Mouse (Mus musculus): ENCODE data around the gene Slc2a8. TPM values are rescaled to one million over a fixed set of nuclear protein-coding genes. Genes with fewer than 3 reads are reported as not detected.

Gene Slc2a8
- polyA plus RNA-seq, 2 experiments, result 4.9 to 5.1 TPM

DNA sequence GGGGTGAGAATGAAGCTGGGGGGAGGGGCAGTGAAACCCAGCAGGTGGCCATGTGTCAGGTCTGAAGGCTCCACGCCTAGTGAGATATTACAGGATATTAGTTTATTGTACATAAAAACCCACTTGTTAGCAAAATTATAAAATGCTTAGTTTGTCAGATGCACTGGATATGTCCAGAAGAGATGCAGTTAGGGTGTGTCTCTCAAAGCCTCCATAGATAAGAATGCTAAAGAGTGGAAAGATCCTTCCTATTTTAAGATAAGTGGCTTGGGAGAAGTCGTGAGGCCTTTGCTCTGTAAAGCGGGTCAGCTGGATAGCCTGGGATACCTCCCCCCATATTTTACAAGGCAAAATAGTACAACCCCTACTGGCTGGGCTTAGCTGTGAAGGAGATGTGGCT lies 3.2 kb downstream of the Slc2a8 start:
- TF ChIP-seq CTCF (IDR thresholded peaks at IDR 0.05; ENCODE audit: low read depth) (no peak), EP300 (IDR thresholded peaks at IDR 0.05; ENCODE audit: low read depth) (no peak)
- 11% methylated on average over 3 of the region's 3 CpGs for WGBS (ENCODE audit: insufficient replicate concordance)
- H3K9ac ChIP-seq (replicated peaks), result no peak overlapping the region
- H3K4me3 ChIP-seq (ENCODE audit: insufficient read depth in 1 of 2, low read depth in 2 of 2, low read length in 2 of 2), result no peak overlapping the region
- H3K4me2 ChIP-seq (ENCODE audit: low read depth), result peak overlapping the region; percentile 23
- no peak overlapping the region for H3K27ac ChIP-seq
- ATAC-seq (ENCODE audit: insufficient read depth), result no peak
- H3K36me3 ChIP-seq (replicated peaks; ENCODE audit: control insufficient read depth, insufficient read depth, low read depth), result no peaks in the 10 kb centered on the region
- H3K4me1 ChIP-seq (replicated peaks; ENCODE audit: control insufficient read depth in 2 of 2, insufficient read depth in 2 of 2, low read length in 1 of 2), result peaks cover 6 to 30% of the 10 kb centered on the region in 2 experiments
- no peaks in the 10 kb centered on the region for H3K27me3 ChIP-seq (ENCODE audit: control insufficient read depth, insufficient read depth, low read length)
- H3K9me3 ChIP-seq (ENCODE audit: control insufficient read depth, low read length), result no peaks in the 10 kb centered on the region
- DNase-seq (ENCODE audit: low read depth in 3 of 3, low spot score in 3 of 3), result no peak

DNA sequence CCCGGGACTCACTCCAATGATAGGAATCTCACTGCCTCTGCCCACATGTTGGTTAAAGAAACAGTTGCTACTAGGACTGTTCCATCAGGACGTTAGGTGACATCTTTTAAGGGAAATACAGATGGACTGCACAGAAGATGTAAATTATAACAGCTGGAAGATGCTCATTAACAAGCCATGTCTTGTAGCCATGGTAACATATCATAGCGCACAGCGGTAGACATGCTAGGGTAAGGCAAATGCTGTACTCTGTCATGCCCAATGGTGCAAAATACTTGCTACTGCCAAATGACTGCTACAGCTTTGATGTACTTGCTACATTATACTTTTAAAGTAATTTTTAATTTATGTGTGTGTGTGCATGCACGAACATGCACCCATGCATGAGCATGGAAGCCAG lies 4.8 kb downstream of the Slc2a8 start:
- no peaks in the 10 kb centered on the region for H3K9me3 ChIP-seq (ENCODE audit: control insufficient read depth, low read length)
- peaks cover 6 to 22% of the 10 kb centered on the region in 2 experiments for H3K4me1 ChIP-seq (replicated peaks; ENCODE audit: control insufficient read depth in 2 of 2, insufficient read depth in 2 of 2, low read length in 1 of 2)
- DNase-seq (ENCODE audit: low read depth in 3 of 3, low spot score in 3 of 3) (no peak), ATAC-seq (ENCODE audit: insufficient read depth) (no peak)
- no peak overlapping the region for H3K4me2 ChIP-seq (ENCODE audit: low read depth)
- 67% methylated on average over 5 of the region's 5 CpGs for WGBS (ENCODE audit: insufficient replicate concordance)
- no peaks in the 10 kb centered on the region for H3K27me3 ChIP-seq (ENCODE audit: control insufficient read depth, insufficient read depth, low read length)
- H3K9ac ChIP-seq (replicated peaks), result no peak overlapping the region
- H3K36me3 ChIP-seq (replicated peaks; ENCODE audit: control insufficient read depth, insufficient read depth, low read depth), result no peaks in the 10 kb centered on the region
- TF ChIP-seq EP300 (IDR thresholded peaks at IDR 0.05; ENCODE audit: low read depth) (no peak), CTCF (IDR thresholded peaks at IDR 0.05; ENCODE audit: low read depth) (no peak)
- no peak overlapping the region for H3K4me3 ChIP-seq (ENCODE audit: insufficient read depth in 1 of 2, low read depth in 2 of 2, low read length in 2 of 2)
- no peak overlapping the region for H3K27ac ChIP-seq

DNA sequence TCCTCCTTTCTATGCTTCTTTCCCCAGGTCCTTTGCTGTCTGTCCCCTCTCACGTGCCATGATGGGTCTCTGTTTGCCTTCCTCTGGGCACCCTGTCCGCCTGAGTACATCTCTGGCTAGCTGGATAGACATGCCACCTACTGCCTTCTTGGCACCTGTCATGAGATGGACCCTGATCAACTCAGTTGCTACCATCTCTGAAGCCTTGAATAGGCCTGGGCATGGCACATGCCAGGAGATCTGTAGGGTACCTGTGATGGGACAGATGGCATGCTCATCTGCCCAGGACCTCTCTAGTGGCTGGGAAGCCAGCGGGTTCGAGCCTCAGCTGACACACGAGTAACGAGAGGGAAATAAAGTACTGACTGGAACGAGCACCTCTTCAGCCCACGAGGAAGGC lies 7.7 kb downstream of the Slc2a8 start:
- no peak overlapping the region for H3K4me2 ChIP-seq (ENCODE audit: low read depth)
- no peak for TF ChIP-seq EP300 (IDR thresholded peaks at IDR 0.05; ENCODE audit: low read depth)
- TF ChIP-seq CTCF (IDR thresholded peaks at IDR 0.05; ENCODE audit: low read depth), result no peak

DNA sequence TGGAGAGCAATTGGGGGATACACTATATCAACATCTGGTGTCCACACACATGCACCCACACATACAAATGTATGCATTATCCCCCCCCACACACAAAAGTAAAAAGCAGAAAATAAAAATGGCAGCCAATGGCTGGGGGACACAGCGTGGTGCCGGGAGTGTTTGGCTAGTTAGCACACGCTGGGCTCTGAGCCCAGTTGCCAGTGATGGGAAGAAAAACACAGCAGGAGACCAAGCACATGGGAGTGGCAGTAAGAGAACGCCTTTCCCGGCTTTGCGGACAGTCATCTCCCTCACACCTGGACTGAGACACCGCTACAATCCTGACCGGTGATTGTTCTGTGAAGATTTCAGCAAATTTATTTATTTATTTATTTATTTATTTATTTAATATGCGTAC lies 10.6 kb downstream of the Slc2a8 start:
- no peaks in the 10 kb centered on the region for H3K9me3 ChIP-seq (ENCODE audit: control insufficient read depth, low read length)
- TF ChIP-seq CTCF (IDR thresholded peaks at IDR 0.05; ENCODE audit: low read depth) (no peak), EP300 (IDR thresholded peaks at IDR 0.05; ENCODE audit: low read depth) (no peak)
- 80% methylated on average over 9 of the region's 9 CpGs for WGBS (ENCODE audit: insufficient replicate concordance)

More for the DNA sequence above, 7.7 kb downstream of the Slc2a8 start:
- no peaks in the 10 kb centered on the region for H3K36me3 ChIP-seq (replicated peaks; ENCODE audit: control insufficient read depth, insufficient read depth, low read depth)
- no peak overlapping the region for H3K9ac ChIP-seq (replicated peaks)
- H3K27ac ChIP-seq, result no peak overlapping the region
- ATAC-seq (ENCODE audit: insufficient read depth) (no peak), DNase-seq (ENCODE audit: low read depth in 3 of 3, low spot score in 3 of 3) (no peak)
- peaks cover 3 to 12% of the 10 kb centered on the region in 2 experiments for H3K4me1 ChIP-seq (replicated peaks; ENCODE audit: control insufficient read depth in 2 of 2, insufficient read depth in 2 of 2, low read length in 1 of 2)
- no peaks in the 10 kb centered on the region for H3K27me3 ChIP-seq (ENCODE audit: control insufficient read depth, insufficient read depth, low read length)
- 78% methylated on average over 8 of the region's 8 CpGs for WGBS (ENCODE audit: insufficient replicate concordance)
- H3K4me3 ChIP-seq (ENCODE audit: insufficient read depth in 1 of 2, low read depth in 2 of 2, low read length in 2 of 2), result no peak overlapping the region
- no peaks in the 10 kb centered on the region for H3K9me3 ChIP-seq (ENCODE audit: control insufficient read depth, low read length)

DNA sequence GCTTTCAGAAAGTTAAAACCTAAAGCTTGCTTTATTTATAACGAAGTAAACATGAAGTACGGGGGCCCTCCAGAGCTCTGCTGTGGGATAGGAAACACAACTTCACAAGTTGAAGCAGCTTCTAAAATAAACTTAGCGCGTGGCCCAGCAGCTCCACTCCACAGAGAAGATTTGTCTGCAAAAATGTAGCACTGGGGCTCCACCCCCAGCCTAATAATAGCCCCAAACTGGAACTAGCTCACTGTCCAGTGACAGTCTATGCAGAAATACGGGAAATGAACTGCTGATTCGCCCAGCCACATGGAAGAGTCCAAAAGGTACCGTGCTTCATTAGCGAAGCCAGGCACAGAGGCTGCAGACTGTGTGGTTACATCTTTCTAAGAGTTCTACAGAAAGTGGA lies 12.6 kb downstream of the Slc2a8 start:
- H3K27ac ChIP-seq, result no peak overlapping the region
- H3K4me1 ChIP-seq (replicated peaks; ENCODE audit: control insufficient read depth in 2 of 2, insufficient read depth in 2 of 2, low read length in 1 of 2), result peaks cover 4 to 13% of the 10 kb centered on the region in 2 experiments
- 63% methylated on average over 8 of the region's 8 CpGs for WGBS (ENCODE audit: insufficient replicate concordance)
- no peaks in the 10 kb centered on the region for H3K27me3 ChIP-seq (ENCODE audit: control insufficient read depth, insufficient read depth, low read length)
- H3K4me3 ChIP-seq (ENCODE audit: insufficient read depth in 1 of 2, low read depth in 2 of 2, low read length in 2 of 2), result no peak overlapping the region
- TF ChIP-seq EP300 (IDR thresholded peaks at IDR 0.05; ENCODE audit: low read depth) (no peak), CTCF (IDR thresholded peaks at IDR 0.05; ENCODE audit: low read depth) (no peak)
- H3K9ac ChIP-seq (replicated peaks), result no peak overlapping the region
- H3K4me2 ChIP-seq (ENCODE audit: low read depth), result no peak overlapping the region
- DNase-seq (ENCODE audit: low read depth in 3 of 3, low spot score in 3 of 3) (no peak), ATAC-seq (ENCODE audit: insufficient read depth) (no peak)
- no peaks in the 10 kb centered on the region for H3K9me3 ChIP-seq (ENCODE audit: control insufficient read depth, low read length)
- H3K36me3 ChIP-seq (replicated peaks; ENCODE audit: control insufficient read depth, insufficient read depth, low read depth), result peaks cover 4% of the 10 kb centered on the region

More for the DNA sequence above, 10.6 kb downstream of the Slc2a8 start:
- Histone ChIP-seq H3K36me3 (replicated peaks; ENCODE audit: control insufficient read depth, insufficient read depth, low read depth) (no peaks in the 10 kb centered on the region), H3K27ac (no peak overlapping the region), H3K27me3 (ENCODE audit: control insufficient read depth, insufficient read depth, low read length) (no peaks in the 10 kb centered on the region), H3K4me3 (ENCODE audit: insufficient read depth in 1 of 2, low read depth in 2 of 2, low read length in 2 of 2) (no peak overlapping the region), H3K4me1 (replicated peaks; ENCODE audit: control insufficient read depth in 2 of 2, insufficient read depth in 2 of 2, low read length in 1 of 2) (peaks cover 4 to 8% of the 10 kb centered on the region in 2 experiments; a peak in 3 of 4 replicates), H3K9ac (replicated peaks) (no peak overlapping the region), H3K4me2 (ENCODE audit: low read depth) (no peak overlapping the region)
- ATAC-seq (ENCODE audit: insufficient read depth) (no peak), DNase-seq (ENCODE audit: low read depth in 3 of 3, low spot score in 3 of 3) (no peak)
